Comparison of ENCODE assay signal across 14 mouse cellular contexts in genomic region chr12:69963141-69963540, GRCm38 (mm10). TPM values are rescaled to one million over a fixed set of nuclear protein-coding genes. Genes with fewer than 3 reads are reported as not detected.
DNase-seq lines count a peak whose midpoint lies in the region; ATAC-seq lines count a peak whose summit lies in the region.
"Had no signal": no experiment of that assay in that cellular context is flagged by ENCODE, and none has a peak within 500 bp of the region (broad histone marks: within the 10 kb centered on the region; RNA-seq: fewer than 3 reads in every experiment).

No protein-coding gene starts in this region.

- ATAC-seq in kidney, embryonic 14.5 days (ENCODE audit: low FRiP score, low TSS enrichment): no peak
- ATAC-seq: forebrain, embryonic 14.5 days; forebrain, embryonic 16.5 days had no signal

- DNase-seq in A20 (ENCODE audit: low read depth, low spot score): peak; percentile 84
- peak; percentile 57 for DNase-seq in thymus, postnatal 0 days (ENCODE audit: low spot score)
- DNase-seq in thymus, postnatal 14 days: peak; percentile 34
- DNase-seq in thymus, postnatal 4 days: peak; percentile 10
- DNase-seq in kidney, adult 8-10 months: no peak
- no peak for DNase-seq in cerebellum, postnatal 10 days

- 92% methylated on average over 6 of the region's 6 CpGs for WGBS in kidney, embryonic 14.5 days

- peaks cover 48% of the 10 kb centered on the region for H3K36me3 ChIP-seq in kidney, embryonic 14.5 days (ENCODE audit: control insufficient read depth, insufficient read depth, low read length)

- H3K9ac ChIP-seq in kidney, embryonic 14.5 days (ENCODE audit: low read depth, low read length): no peak overlapping the region
- H3K9ac ChIP-seq: embryonic facial prominence, embryonic 13.5 days; embryonic facial prominence, embryonic 15.5 days; forebrain, embryonic 12.5 days had no signal

- no peak overlapping the region for H3K4me3 ChIP-seq in kidney, embryonic 14.5 days (ENCODE audit: low read length)
- H3K4me3 ChIP-seq: embryonic facial prominence, embryonic 13.5 days; embryonic facial prominence, embryonic 15.5 days; erythroblast, embryonic 14.5 days; forebrain, embryonic 10.5 days; forebrain, embryonic 12.5 days had no signal

- no peaks in the 10 kb centered on the region for H3K27me3 ChIP-seq in kidney, embryonic 14.5 days (ENCODE audit: control insufficient read depth, insufficient read depth, low read length)
- H3K27me3 ChIP-seq: embryonic facial prominence, embryonic 13.5 days; embryonic facial prominence, embryonic 15.5 days; forebrain, embryonic 12.5 days had no signal

- no peaks in the 10 kb centered on the region for H3K9me3 ChIP-seq in kidney, embryonic 14.5 days (ENCODE audit: control insufficient read depth, low read length)
- H3K9me3 ChIP-seq: embryonic facial prominence, embryonic 13.5 days; embryonic facial prominence, embryonic 15.5 days; forebrain, embryonic 10.5 days; forebrain, embryonic 12.5 days had no signal

- no peaks in the 10 kb centered on the region for H3K4me1 ChIP-seq in kidney, embryonic 14.5 days (ENCODE audit: control insufficient read depth, insufficient read depth, low read length)
- H3K4me1 ChIP-seq: embryonic facial prominence, embryonic 13.5 days; embryonic facial prominence, embryonic 15.5 days; forebrain, embryonic 12.5 days had no signal

- no peak overlapping the region for H3K27ac ChIP-seq in kidney, embryonic 14.5 days (ENCODE audit: low read depth, low read length)
- H3K27ac ChIP-seq: embryonic facial prominence, embryonic 13.5 days; embryonic facial prominence, embryonic 15.5 days; forebrain, embryonic 10.5 days; forebrain, embryonic 12.5 days had no signal

- H3K4me2 ChIP-seq in kidney, embryonic 14.5 days (replicated peaks; ENCODE audit: low read depth, low read length): no peak overlapping the region
- H3K4me2 ChIP-seq: embryonic facial prominence, embryonic 13.5 days; embryonic facial prominence, embryonic 15.5 days; forebrain, embryonic 12.5 days had no signal

RNA-seq across cellular contexts. Expression of gene Sav1, which starts 23.7 kb away (rescaled TPM):
- 5.1 and 5.5 TPM in 2 replicates for polyA plus RNA-seq in thymus, postnatal 0 days (2015; fragmentation: Nextera tagmentation; extraction: Ambion mirVana)
- polyA plus RNA-seq in kidney, embryonic 14.5 days (2014; fragmentation: Nextera tagmentation; extraction: Ambion mirVana): 10.0 and 10.8 TPM in 2 replicates

Comparison
In these comparisons a context has a peak if more than half of its experiments do, and no peak if none do; other contexts are left out.
1. DNase-seq: peak in A20 (single experiment), thymus, postnatal 0 days (single experiment), thymus, postnatal 14 days (single experiment) and thymus, postnatal 4 days (single experiment); none in kidney, adult 8-10 months (0 of 2) and cerebellum, postnatal 10 days (0 of 2).